Mouse (Mus musculus): Measurements from ENCODE around the gene Sucla2.
"Not testable (repeated sequence)": the region's sequence is repeated elsewhere in the genome, so short reads cannot be mapped to it uniquely, and the experiment has no call there.

GRCm38 (mm10) chr14:73528661-73529060 lies 3.5 kb downstream of the Sucla2 start:
- TF ChIP-seq TAL1, GATA1 (IDR thresholded peaks at IDR 0.05; ENCODE audit: low read length): not testable (repeated sequence)
